Mouse (Mus musculus): ENCODE results near the gene Upk3a. TPM values are rescaled to one million over a fixed set of nuclear protein-coding genes. Genes with fewer than 3 reads are reported as not detected.

Gene Upk3a
- polyA plus RNA-seq, 1 experiment from 2014 or later: 6.8 TPM

GRCm38 (mm10) chr15:84987020-84987815 lies 29.7 kb upstream of the Upk3a start:
- WGBS: under 1% methylated on average over 52 of the region's 53 CpGs
- no peaks in the 10 kb centered on the region for H3K27me3 ChIP-seq (replicated peaks)
- no peaks in the 10 kb centered on the region for H3K36me3 ChIP-seq
- H3K4me3 ChIP-seq (replicated peaks): peak overlapping the region; percentile 78
- peak; percentile 57 for ATAC-seq (ENCODE audit: insufficient read depth, low FRiP score, low read depth)
- H3K9me3 ChIP-seq: no peaks in the 10 kb centered on the region
- peak overlapping the region; percentile 88 for H3K4me2 ChIP-seq
- H3K27ac ChIP-seq: peak overlapping the region; percentile 40
- H3K4me1 ChIP-seq: peaks cover 22% of the 10 kb centered on the region
- H3K9ac ChIP-seq: peak overlapping the region; percentile 85

- Histone ChIP-seq H3K4me1 (peaks cover 22% of the 10 kb centered on the region), H3K9me3 (no peaks in the 10 kb centered on the region), H3K27ac (peak within 1 kb of the TSS; percentile 73), H3K4me3 (replicated peaks) (peak within 1 kb of the TSS; percentile 78), H3K4me2 (peak within 1 kb of the TSS; percentile 88), H3K27me3 (replicated peaks) (no peaks in the 10 kb centered on the region), H3K9ac (peak within 1 kb of the TSS; percentile 85), H3K36me3 (no peaks in the 10 kb centered on the region)
- ATAC-seq (ENCODE audit: insufficient read depth, low FRiP score, low read depth): peak; percentile 89
- 2% methylated on average over 59 of the region's 59 CpGs for WGBS
Observed at GRCm38 (mm10) chr15:84987874-84988825, 28.8 kb upstream of the Upk3a start, which contains the start of gene 5031439G07Rik. TSS of gene 5031439G07Rik (minus strand) at chr15:84988551.

GRCm38 (mm10) chr15:84989098-84989497 lies 27.8 kb upstream of the Upk3a start:
- WGBS: 72% methylated on average over 3 of the region's 3 CpGs
- Histone ChIP-seq H3K4me1 (peaks cover 18% of the 10 kb centered on the region), H3K36me3 (no peaks in the 10 kb centered on the region), H3K9ac (no peak overlapping the region), H3K27me3 (replicated peaks) (no peaks in the 10 kb centered on the region), H3K4me3 (replicated peaks) (no peak overlapping the region), H3K9me3 (no peaks in the 10 kb centered on the region), H3K27ac (no peak overlapping the region), H3K4me2 (no peak overlapping the region)
- ATAC-seq (ENCODE audit: insufficient read depth, low FRiP score, low read depth): no peak

- H3K9me3 ChIP-seq: no peaks in the 10 kb centered on the region
Observed at GRCm38 (mm10) chr15:84989771-84990170, 27.2 kb upstream of the Upk3a start.

GRCm38 (mm10) chr15:84994498-84994897 lies 22.4 kb upstream of the Upk3a start:
- no peaks in the 10 kb centered on the region for H3K4me1 ChIP-seq
- no peak overlapping the region for H3K4me3 ChIP-seq (replicated peaks)
- no peak overlapping the region for H3K9ac ChIP-seq
- H3K27me3 ChIP-seq (replicated peaks): no peaks in the 10 kb centered on the region
- no peaks in the 10 kb centered on the region for H3K9me3 ChIP-seq
- H3K4me2 ChIP-seq: no peak overlapping the region
- H3K27ac ChIP-seq: peak overlapping the region; percentile 57; the same call in 1 of the 2 replicates
- no peaks in the 10 kb centered on the region for H3K36me3 ChIP-seq
- ATAC-seq (ENCODE audit: insufficient read depth, low FRiP score, low read depth): no peak
- 27% methylated on average over 6 of the region's 6 CpGs for WGBS

More at GRCm38 (mm10) chr15:84989771-84990170, 27.2 kb upstream of the Upk3a start:
- Histone ChIP-seq H3K27ac (no peak overlapping the region), H3K4me1 (peaks cover 18% of the 10 kb centered on the region), H3K36me3 (no peaks in the 10 kb centered on the region), H3K27me3 (replicated peaks) (no peaks in the 10 kb centered on the region), H3K4me3 (replicated peaks) (no peak overlapping the region), H3K4me2 (no peak overlapping the region), H3K9ac (no peak overlapping the region)
- ATAC-seq (ENCODE audit: insufficient read depth, low FRiP score, low read depth): no peak
- 67% methylated on average over 7 of the region's 7 CpGs for WGBS

- H3K4me1 ChIP-seq: no peaks in the 10 kb centered on the region
- no peak overlapping the region for H3K4me2 ChIP-seq
- 31% methylated on average over 6 of the region's 6 CpGs for WGBS
- no peak overlapping the region for H3K9ac ChIP-seq
- H3K36me3 ChIP-seq: no peaks in the 10 kb centered on the region
- no peaks in the 10 kb centered on the region for H3K9me3 ChIP-seq
- peak overlapping the region; percentile 57; the same call in 1 of the 2 replicates for H3K27ac ChIP-seq
- H3K27me3 ChIP-seq (replicated peaks): no peaks in the 10 kb centered on the region
- no peak overlapping the region for H3K4me3 ChIP-seq (replicated peaks)
- ATAC-seq (ENCODE audit: insufficient read depth, low FRiP score, low read depth): no peak
Observed at GRCm38 (mm10) chr15:84995041-84995440, 21.9 kb upstream of the Upk3a start.

GRCm38 (mm10) chr15:84995967-84996366 lies 21.0 kb upstream of the Upk3a start:
- Histone ChIP-seq H3K4me1 (no peaks in the 10 kb centered on the region), H3K9me3 (no peaks in the 10 kb centered on the region), H3K27ac (no peak overlapping the region), H3K4me2 (no peak overlapping the region), H3K27me3 (replicated peaks) (no peaks in the 10 kb centered on the region), H3K4me3 (replicated peaks) (no peak overlapping the region), H3K36me3 (no peaks in the 10 kb centered on the region), H3K9ac (no peak overlapping the region)
- ATAC-seq (ENCODE audit: insufficient read depth, low FRiP score, low read depth): no peak
- 20% methylated on average over 1 of the region's 1 CpGs for WGBS

GRCm38 (mm10) chr15:84997768-84998454 lies 19.0 kb upstream of the Upk3a start:
- Histone ChIP-seq H3K36me3 (no peaks in the 10 kb centered on the region), H3K4me2 (no peak overlapping the region), H3K9me3 (no peaks in the 10 kb centered on the region), H3K27ac (no peak overlapping the region), H3K4me3 (replicated peaks) (no peak overlapping the region), H3K4me1 (no peaks in the 10 kb centered on the region), H3K9ac (no peak overlapping the region), H3K27me3 (replicated peaks) (no peaks in the 10 kb centered on the region)
- 60% methylated on average over 14 of the region's 14 CpGs for WGBS
- ATAC-seq (ENCODE audit: insufficient read depth, low FRiP score, low read depth): no peak

- WGBS: 69% methylated on average over 7 of the region's 7 CpGs
- Histone ChIP-seq H3K4me1 (no peaks in the 10 kb centered on the region), H3K27me3 (replicated peaks) (no peaks in the 10 kb centered on the region), H3K9me3 (no peaks in the 10 kb centered on the region), H3K36me3 (no peaks in the 10 kb centered on the region), H3K4me2 (no peak overlapping the region), H3K9ac (no peak overlapping the region), H3K27ac (no peak overlapping the region), H3K4me3 (replicated peaks) (no peak overlapping the region)
- no peak for ATAC-seq (ENCODE audit: insufficient read depth, low FRiP score, low read depth)
Observed at GRCm38 (mm10) chr15:84999911-85000310, 17.0 kb upstream of the Upk3a start.

GRCm38 (mm10) chr15:85000984-85001982 lies 15.7 kb upstream of the Upk3a start:
- no peak overlapping the region for H3K27ac ChIP-seq
- WGBS: 17% methylated on average over 29 of the region's 29 CpGs
- H3K36me3 ChIP-seq: no peaks in the 10 kb centered on the region
- H3K9ac ChIP-seq: no peak overlapping the region
- H3K27me3 ChIP-seq (replicated peaks): no peaks in the 10 kb centered on the region
- H3K4me3 ChIP-seq (replicated peaks): no peak overlapping the region
- H3K9me3 ChIP-seq: no peaks in the 10 kb centered on the region
- H3K4me1 ChIP-seq: no peaks in the 10 kb centered on the region
- H3K4me2 ChIP-seq: peak overlapping the region; percentile 24; the same call in 1 of the 2 replicates
- peak; percentile 70; the same call in 1 of the 2 replicates for ATAC-seq (ENCODE audit: insufficient read depth, low FRiP score, low read depth)

All from stomach, embryonic 15.5 days (tissue).